Mouse (Mus musculus) liver, postnatal 0 days (tissue): ENCODE results near the gene Serpina3m.
A peak's percentile ranks its signal among the peaks of the same experiment; 100 is the strongest.
"Not testable (repeated sequence)": the region's sequence is repeated elsewhere in the genome, so short reads cannot be mapped to it uniquely, and the experiment has no call there.

Experiments used
- CTCF ChIP-seq: sonication (generic); IDR thresholded peaks from 2 replicates; pipeline ENCODE4 v1.5.1; 2016; ENCODE audit warnings: antibody characterized with exemption, low read depth
- EP300 ChIP-seq: IDR thresholded peaks from 2 replicates; pipeline ENCODE4 v1.6.1; 2016; ENCODE audit warnings: antibody characterized with exemption, low read depth, mild to moderate bottlenecking

GRCm38 (mm10) chr12:104338226-104338625 lies at the start of gene Serpina3m, which contains the start of gene Serpina3k:
- not testable (repeated sequence) for TF ChIP-seq CTCF
- peak; percentile 36; the same call in 1 of the 2 replicates for TF ChIP-seq EP300
